Mouse (Mus musculus) megakaryocyte-erythroid progenitor cell, adult 5-6 weeks (primary cell): ENCODE results near the gene Phyhd1. TPM values are rescaled to one million over a fixed set of nuclear protein-coding genes. Genes with fewer than 3 reads are reported as not detected.
A peak's percentile ranks its signal among the peaks of the same experiment; 100 is the strongest.

Experiments used
- ATAC-seq: replicated peaks from 2 replicates; pipeline ENCODE4 v1.8.0; 2016; ENCODE audit warnings: mild to moderate bottlenecking, inconsistent platforms; ENCODE audit not compliant: severe bottlenecking, poor library complexity, low FRiP score, low TSS enrichment
- total RNA-seq, 2 experiments: library from RNA; stranded (forward) in 1 of 2; stranded (reverse) in 1 of 2; fragments of 200-1000, 215-1000 nt in 1 of 2; fragments of >200 nt in 1 of 2; fragmentation: Nextera tagmentation in 1 of 2; gene quantifications; 2 replicates each; pipeline ENCODE4 v1.2.3; 2014 to 2017

Phyhd1 gene
- total RNA-seq, 2 experiments from 2014 or later, result not detected

GRCm38 (mm10) chr2:30270134-30270533 lies 4.1 kb downstream of the Phyhd1 start:
- ATAC-seq, result peak; percentile 64

- ATAC-seq, result no peak
Measured at GRCm38 (mm10) chr2:30280743-30281142, 14.7 kb downstream of the Phyhd1 start, which contains the start of gene Gm28038. Gene Gm28038, plus strand, starts transcription at chr2:30281043.

- ATAC-seq, result no peak
Measured at GRCm38 (mm10) chr2:30281651-30282050, 15.6 kb downstream of the Phyhd1 start.

- ATAC-seq, result no peak
Measured at GRCm38 (mm10) chr2:30283193-30283592, 17.2 kb downstream of the Phyhd1 start.

GRCm38 (mm10) chr2:30285004-30285403 lies 19.0 kb downstream of the Phyhd1 start:
- ATAC-seq, result no peak

GRCm38 (mm10) chr2:30285416-30286181 lies 19.6 kb downstream of the Phyhd1 start:
- ATAC-seq, result peak; percentile 39; the same call in 1 of the 2 replicates

- peak; percentile 87 for ATAC-seq
Measured at GRCm38 (mm10) chr2:30286192-30287026, 20.4 kb downstream of the Phyhd1 start, which contains the start of the genes Dolk and Nup188. Gene Dolk, minus strand, starts transcription at chr2:30286334. Gene Nup188, plus strand, starts transcription at chr2:30286397.

- ATAC-seq, result 0 out of 2 replicates have a peak, but pooled peaks have one; percentile 16
Measured at GRCm38 (mm10) chr2:30287027-30287373, 21.0 kb downstream of the Phyhd1 start.

- ATAC-seq, result no peak
Measured at GRCm38 (mm10) chr2:30299525-30299924, 33.5 kb downstream of the Phyhd1 start.

GRCm38 (mm10) chr2:30299966-30300365 lies 34.0 kb downstream of the Phyhd1 start:
- no peak for ATAC-seq

GRCm38 (mm10) chr2:30306087-30306486 lies 40.1 kb downstream of the Phyhd1 start:
- ATAC-seq, result no peak

GRCm38 (mm10) chr2:30309351-30309750 lies 43.3 kb downstream of the Phyhd1 start:
- ATAC-seq, result peak; percentile 94

GRCm38 (mm10) chr2:30311481-30311880 lies 45.5 kb downstream of the Phyhd1 start:
- no peak for ATAC-seq

GRCm38 (mm10) chr2:30316136-30316535 lies 50.1 kb downstream of the Phyhd1 start:
- peak; percentile 78 for ATAC-seq

GRCm38 (mm10) chr2:30316955-30317354 lies 51.0 kb downstream of the Phyhd1 start:
- no peak for ATAC-seq

- ATAC-seq, result no peak
Measured at GRCm38 (mm10) chr2:30319260-30319659, 53.3 kb downstream of the Phyhd1 start.

GRCm38 (mm10) chr2:30323111-30323510 lies 57.1 kb downstream of the Phyhd1 start:
- no peak for ATAC-seq

- no peak for ATAC-seq
Measured at GRCm38 (mm10) chr2:30325296-30325695, 59.3 kb downstream of the Phyhd1 start.

GRCm38 (mm10) chr2:30327276-30327675 lies 61.3 kb downstream of the Phyhd1 start:
- ATAC-seq, result no peak

- ATAC-seq, result no peak
Measured at GRCm38 (mm10) chr2:30328791-30329190, 62.8 kb downstream of the Phyhd1 start.
